Mouse (Mus musculus): ENCODE results near the gene Stk10. TPM values are rescaled to one million over a fixed set of nuclear protein-coding genes. Genes with fewer than 3 reads are reported as not detected.
"Not testable (repeated sequence)": the region's sequence is repeated elsewhere in the genome, so short reads cannot be mapped to it uniquely, and the experiment has no call there.

The Stk10 gene
- polyA plus RNA-seq, 1 experiment from 2014 or later, result 2.3 TPM

GRCm38 (mm10) chr11:32503711-32504110 is 29.4 kb upstream of the Stk10 start:
- no peak overlapping the region for H3K4me2 ChIP-seq
- 0 out of 2 replicates have a peak, but pooled peaks cover 5% of the 10 kb centered on the region for H3K36me3 ChIP-seq
- no peak overlapping the region for H3K9ac ChIP-seq (replicated peaks)
- H3K9me3 ChIP-seq (replicated peaks), result no peaks in the 10 kb centered on the region
- 98% methylated on average over 2 of the region's 2 CpGs for WGBS
- H3K27me3 ChIP-seq (replicated peaks), result no peaks in the 10 kb centered on the region
- no peak for ATAC-seq (ENCODE audit: low FRiP score)
- H3K4me1 ChIP-seq, result no peaks in the 10 kb centered on the region
- H3K4me3 ChIP-seq (replicated peaks), result no peak overlapping the region
- no peak overlapping the region for H3K27ac ChIP-seq (replicated peaks)

DNA sequence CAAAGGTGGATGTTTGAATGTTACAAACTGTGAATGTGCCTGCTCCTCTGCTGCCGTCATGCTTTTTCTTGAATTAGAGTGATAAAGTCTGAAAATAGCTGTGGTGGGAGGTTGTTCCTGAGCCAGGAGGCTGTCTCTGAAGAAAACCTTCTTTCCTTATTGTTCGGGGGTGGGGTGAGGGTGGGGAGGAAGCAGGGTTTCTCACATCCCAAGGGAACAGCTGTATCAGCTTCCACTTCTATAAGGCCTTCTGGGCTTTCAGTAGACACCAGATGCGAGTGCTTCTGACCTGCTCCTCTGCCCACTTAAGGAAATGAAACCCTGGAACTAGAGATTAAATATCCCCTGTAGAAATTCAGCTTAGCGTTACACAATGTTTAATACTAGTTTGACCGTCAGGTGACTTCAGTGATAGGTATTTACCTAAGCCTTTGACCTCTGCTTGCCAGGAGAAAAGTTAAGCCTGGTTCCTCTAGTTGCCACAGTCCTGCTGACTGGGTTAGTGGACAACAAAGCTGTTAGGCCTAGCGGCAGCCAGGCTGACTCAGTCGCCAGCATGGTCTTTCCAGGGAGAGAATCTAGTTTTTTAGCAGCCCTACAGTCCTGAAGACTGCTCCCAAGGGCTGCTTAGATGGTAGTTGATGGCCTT is 27.9 kb upstream of the Stk10 start:
- WGBS, result 88% methylated on average over 7 of the region's 7 CpGs
- no peak overlapping the region for H3K9ac ChIP-seq (replicated peaks)
- H3K27ac ChIP-seq (replicated peaks), result no peak overlapping the region
- H3K4me1 ChIP-seq, result no peaks in the 10 kb centered on the region
- H3K4me3 ChIP-seq (replicated peaks), result no peak overlapping the region
- no peak for ATAC-seq (ENCODE audit: low FRiP score)
- H3K27me3 ChIP-seq (replicated peaks), result no peaks in the 10 kb centered on the region
- no peaks in the 10 kb centered on the region for H3K9me3 ChIP-seq (replicated peaks)
- no peak overlapping the region for H3K4me2 ChIP-seq
- 0 out of 2 replicates have a peak, but pooled peaks cover 5% of the 10 kb centered on the region for H3K36me3 ChIP-seq

- Histone ChIP-seq H3K36me3 (peaks cover under 1% of the 10 kb centered on the region; the same call in 1 of the 2 replicates), H3K9me3 (replicated peaks) (no peaks in the 10 kb centered on the region), H3K27me3 (replicated peaks) (no peaks in the 10 kb centered on the region), H3K4me1 (no peaks in the 10 kb centered on the region), H3K27ac (replicated peaks) (no peak overlapping the region), H3K4me3 (replicated peaks) (no peak overlapping the region), H3K4me2 (no peak overlapping the region), H3K9ac (replicated peaks) (no peak overlapping the region)
- no peak for ATAC-seq (ENCODE audit: low FRiP score)
- 73% methylated on average over 1 of the region's 1 CpGs for WGBS
Measured at GRCm38 (mm10) chr11:32510930-32511329, 22.2 kb upstream of the Stk10 start.

- peaks cover 17% of the 10 kb centered on the region; the same call in 1 of the 2 replicates for H3K36me3 ChIP-seq
- not testable (repeated sequence) for H3K9ac ChIP-seq (replicated peaks); H3K27me3 ChIP-seq (replicated peaks); H3K4me3 ChIP-seq (replicated peaks); ATAC-seq (ENCODE audit: low FRiP score); H3K4me2 ChIP-seq; H3K4me1 ChIP-seq; H3K9me3 ChIP-seq (replicated peaks); H3K27ac ChIP-seq (replicated peaks)
- WGBS, result 96% methylated on average over 5 of the region's 5 CpGs
Measured at GRCm38 (mm10) chr11:32514853-32515252, 18.3 kb upstream of the Stk10 start.

DNA sequence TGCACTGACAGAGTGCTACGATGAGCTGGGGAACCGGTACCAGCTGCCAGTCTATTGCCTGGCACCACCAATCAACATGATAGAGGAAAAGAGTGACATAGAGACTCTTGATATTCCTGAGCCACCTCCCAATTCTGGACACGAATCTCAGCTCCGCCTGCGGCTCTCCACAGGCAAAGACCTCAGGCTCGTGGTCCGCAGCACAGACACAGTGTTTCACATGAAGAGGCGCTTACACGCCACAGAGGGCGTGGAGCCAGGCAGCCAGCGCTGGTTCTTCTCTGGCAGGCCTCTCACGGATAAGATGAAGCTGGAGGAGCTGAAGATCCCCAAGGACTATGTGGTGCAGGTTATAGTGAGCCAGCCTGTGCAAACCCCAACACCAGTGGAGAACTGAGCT is 17.0 kb upstream of the Stk10 start:
- Histone ChIP-seq H3K36me3 (peaks cover 17% of the 10 kb centered on the region; the same call in 1 of the 2 replicates), H3K4me2 (no peak overlapping the region), H3K4me1 (no peaks in the 10 kb centered on the region), H3K9ac (replicated peaks) (no peak overlapping the region), H3K27me3 (replicated peaks) (no peaks in the 10 kb centered on the region), H3K9me3 (replicated peaks) (no peaks in the 10 kb centered on the region), H3K4me3 (replicated peaks) (no peak overlapping the region), H3K27ac (replicated peaks) (no peak overlapping the region)
- ATAC-seq (ENCODE audit: low FRiP score), result no peak
- 84% methylated on average over 12 of the region's 12 CpGs for WGBS

GRCm38 (mm10) chr11:32516916-32517712 is 16.0 kb upstream of the Stk10 start:
- H3K27ac ChIP-seq (replicated peaks), result no peak overlapping the region
- no peak for ATAC-seq (ENCODE audit: low FRiP score)
- H3K4me1 ChIP-seq, result no peaks in the 10 kb centered on the region
- no peak overlapping the region for H3K9ac ChIP-seq (replicated peaks)
- no peak overlapping the region for H3K4me3 ChIP-seq (replicated peaks)
- peaks cover 17% of the 10 kb centered on the region; the same call in 1 of the 2 replicates for H3K36me3 ChIP-seq
- H3K27me3 ChIP-seq (replicated peaks), result no peaks in the 10 kb centered on the region
- WGBS, result 86% methylated on average over 8 of the region's 8 CpGs
- no peak overlapping the region for H3K4me2 ChIP-seq
- no peaks in the 10 kb centered on the region for H3K9me3 ChIP-seq (replicated peaks)

DNA sequence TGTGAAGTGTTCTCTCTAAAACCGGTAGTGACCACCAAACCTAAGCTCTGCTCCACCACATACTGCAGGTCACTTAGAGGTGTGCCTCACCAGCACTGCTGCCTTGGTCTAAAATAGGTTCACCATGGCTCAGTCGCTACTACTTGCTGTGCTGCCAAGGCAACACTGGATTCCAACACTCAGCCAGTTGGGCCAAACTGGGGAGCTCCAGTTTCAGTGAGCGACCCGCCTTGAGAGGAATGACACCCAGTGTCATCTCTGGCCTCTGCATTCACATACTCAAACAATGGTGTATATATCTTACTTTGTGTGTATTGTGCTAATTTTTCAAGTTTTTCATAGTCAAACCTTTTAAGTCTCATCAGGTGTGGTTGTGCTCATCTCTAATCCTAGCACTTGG is 14.3 kb upstream of the Stk10 start:
- Histone ChIP-seq H3K4me2 (no peak overlapping the region), H3K9me3 (replicated peaks) (no peaks in the 10 kb centered on the region), H3K4me1 (no peaks in the 10 kb centered on the region), H3K4me3 (replicated peaks) (no peak overlapping the region), H3K27ac (replicated peaks) (no peak overlapping the region), H3K27me3 (replicated peaks) (no peaks in the 10 kb centered on the region), H3K36me3 (peaks cover 17% of the 10 kb centered on the region; the same call in 1 of the 2 replicates), H3K9ac (replicated peaks) (no peak overlapping the region)
- no peak for ATAC-seq (ENCODE audit: low FRiP score)
- WGBS, result 87% methylated on average over 4 of the region's 4 CpGs

DNA sequence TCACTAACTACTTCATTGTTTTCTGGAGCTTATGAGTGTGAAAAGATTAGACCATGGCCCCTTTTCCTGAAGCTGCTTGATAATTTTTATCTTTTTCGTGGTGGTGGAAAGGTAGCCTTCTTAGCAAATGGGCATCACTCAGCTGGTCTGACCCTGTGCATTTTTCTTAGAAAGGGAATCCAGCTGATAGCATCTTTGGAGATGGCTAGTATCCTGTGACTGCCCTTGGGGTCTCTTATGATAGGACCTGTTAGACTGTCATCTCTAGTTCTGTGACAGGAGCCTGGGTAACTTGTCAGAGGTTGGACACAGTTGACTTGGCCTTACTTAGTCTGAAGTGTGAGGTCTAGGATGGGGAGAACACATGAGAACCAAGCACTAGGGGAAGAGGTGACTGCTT is 13.8 kb upstream of the Stk10 start:
- Histone ChIP-seq H3K4me3 (replicated peaks) (no peak overlapping the region), H3K4me2 (no peak overlapping the region), H3K36me3 (peaks cover 17% of the 10 kb centered on the region; the same call in 1 of the 2 replicates), H3K9me3 (replicated peaks) (no peaks in the 10 kb centered on the region), H3K27me3 (replicated peaks) (no peaks in the 10 kb centered on the region), H3K4me1 (no peaks in the 10 kb centered on the region), H3K27ac (replicated peaks) (no peak overlapping the region), H3K9ac (replicated peaks) (no peak overlapping the region)
- WGBS, result 88% methylated on average over 1 of the region's 1 CpGs
- ATAC-seq (ENCODE audit: low FRiP score), result no peak

- H3K4me2 ChIP-seq, result no peak overlapping the region
- WGBS, result 66% methylated on average over 2 of the region's 2 CpGs
- H3K27ac ChIP-seq (replicated peaks), result no peak overlapping the region
- H3K9ac ChIP-seq (replicated peaks), result no peak overlapping the region
- no peaks in the 10 kb centered on the region for H3K27me3 ChIP-seq (replicated peaks)
- no peak overlapping the region for H3K4me3 ChIP-seq (replicated peaks)
- H3K4me1 ChIP-seq, result no peaks in the 10 kb centered on the region
- H3K36me3 ChIP-seq, result peaks cover 18% of the 10 kb centered on the region; the same call in 1 of the 2 replicates
- H3K9me3 ChIP-seq (replicated peaks), result no peaks in the 10 kb centered on the region
- ATAC-seq (ENCODE audit: low FRiP score), result no peak
Measured at GRCm38 (mm10) chr11:32521246-32521645, 11.9 kb upstream of the Stk10 start.

GRCm38 (mm10) chr11:32524122-32524920 is 8.8 kb upstream of the Stk10 start:
- Histone ChIP-seq H3K9ac (replicated peaks) (no peak overlapping the region), H3K4me1 (no peaks in the 10 kb centered on the region), H3K27me3 (replicated peaks) (no peaks in the 10 kb centered on the region), H3K36me3 (peaks cover 7% of the 10 kb centered on the region; the same call in 1 of the 2 replicates), H3K27ac (replicated peaks) (no peak overlapping the region), H3K4me3 (replicated peaks) (no peak overlapping the region), H3K9me3 (replicated peaks) (no peaks in the 10 kb centered on the region), H3K4me2 (no peak overlapping the region)
- WGBS, result 90% methylated on average over 11 of the region's 11 CpGs
- no peak for ATAC-seq (ENCODE audit: low FRiP score)

GRCm38 (mm10) chr11:32527006-32527405 is 6.1 kb upstream of the Stk10 start:
- Histone ChIP-seq H3K4me3 (replicated peaks) (no peak overlapping the region), H3K4me1 (peaks cover 3% of the 10 kb centered on the region), H3K9ac (replicated peaks) (no peak overlapping the region), H3K27ac (replicated peaks) (no peak overlapping the region), H3K4me2 (no peak overlapping the region), H3K27me3 (replicated peaks) (peaks cover 5% of the 10 kb centered on the region; the same call in 1 of the 2 replicates), H3K9me3 (replicated peaks) (no peaks in the 10 kb centered on the region), H3K36me3 (peaks cover 7% of the 10 kb centered on the region; the same call in 1 of the 2 replicates)
- no peak for ATAC-seq (ENCODE audit: low FRiP score)
- 94% methylated on average over 4 of the region's 4 CpGs for WGBS

All from neural tube, embryonic 15.5 days (tissue).